Mouse (Mus musculus): ENCODE measurements around the gene 4933416C03Rik. TPM values are rescaled to one million over a fixed set of nuclear protein-coding genes. Genes with fewer than 3 reads are reported as not detected.

Gene 4933416C03Rik
- polyA plus RNA-seq, 1 experiment from 2014 or later = not detected

- no peak overlapping the region for H3K9ac ChIP-seq (ENCODE audit: low read length)
- no peak for ATAC-seq (ENCODE audit: low read depth)
- no peaks in the 10 kb centered on the region for H3K4me1 ChIP-seq (replicated peaks; ENCODE audit: control insufficient read depth, insufficient read depth, low read length)
- no peak overlapping the region for H3K4me3 ChIP-seq (ENCODE audit: low read length)
- H3K27ac ChIP-seq (ENCODE audit: low read length) = no peak overlapping the region
- H3K4me2 ChIP-seq (ENCODE audit: low read depth, low read length) = no peak overlapping the region
- no peaks in the 10 kb centered on the region for H3K27me3 ChIP-seq (ENCODE audit: control insufficient read depth, insufficient read depth, low read depth, low read length)
- H3K36me3 ChIP-seq (ENCODE audit: control insufficient read depth, insufficient read depth, low read length) = no peaks in the 10 kb centered on the region
- WGBS = 87% methylated on average over 7 of the region's 7 CpGs
- no peaks in the 10 kb centered on the region for H3K9me3 ChIP-seq (ENCODE audit: control insufficient read depth, low read length)
These were observed 15.2 kb downstream of the 4933416C03Rik start for GRCm38 (mm10) chr10:116098470-116098869.

DNA sequence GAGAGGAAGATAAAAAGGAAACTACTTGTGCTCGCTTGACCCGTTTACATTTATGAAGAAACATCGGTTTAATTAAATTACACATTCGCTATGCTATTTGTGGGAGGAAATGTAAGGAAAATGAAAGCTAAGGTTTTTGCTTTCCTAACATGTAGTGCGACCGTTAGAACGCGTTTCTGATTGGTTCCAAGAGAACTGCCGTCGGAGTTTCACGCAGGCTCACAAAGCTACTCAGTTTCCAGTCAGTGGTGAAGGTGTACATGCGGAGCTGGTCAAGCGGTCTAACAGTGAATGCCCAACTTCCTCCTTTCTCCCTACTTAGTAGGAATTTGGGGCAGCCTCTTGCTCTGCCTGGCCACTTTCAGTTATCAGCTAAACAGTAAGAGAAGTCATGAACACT is 17.3 kb downstream of the 4933416C03Rik start:
- H3K9ac ChIP-seq (ENCODE audit: low read length) = no peak overlapping the region
- WGBS = 87% methylated on average over 13 of the region's 13 CpGs
- no peaks in the 10 kb centered on the region for H3K9me3 ChIP-seq (ENCODE audit: control insufficient read depth, low read length)
- H3K4me2 ChIP-seq (ENCODE audit: low read depth, low read length) = no peak overlapping the region
- H3K27me3 ChIP-seq (ENCODE audit: control insufficient read depth, insufficient read depth, low read depth, low read length) = no peaks in the 10 kb centered on the region
- no peaks in the 10 kb centered on the region for H3K36me3 ChIP-seq (ENCODE audit: control insufficient read depth, insufficient read depth, low read length)
- no peaks in the 10 kb centered on the region for H3K4me1 ChIP-seq (replicated peaks; ENCODE audit: control insufficient read depth, insufficient read depth, low read length)
- H3K27ac ChIP-seq (ENCODE audit: low read length) = no peak overlapping the region
- ATAC-seq (ENCODE audit: low read depth) = no peak
- no peak overlapping the region for H3K4me3 ChIP-seq (ENCODE audit: low read length)

DNA sequence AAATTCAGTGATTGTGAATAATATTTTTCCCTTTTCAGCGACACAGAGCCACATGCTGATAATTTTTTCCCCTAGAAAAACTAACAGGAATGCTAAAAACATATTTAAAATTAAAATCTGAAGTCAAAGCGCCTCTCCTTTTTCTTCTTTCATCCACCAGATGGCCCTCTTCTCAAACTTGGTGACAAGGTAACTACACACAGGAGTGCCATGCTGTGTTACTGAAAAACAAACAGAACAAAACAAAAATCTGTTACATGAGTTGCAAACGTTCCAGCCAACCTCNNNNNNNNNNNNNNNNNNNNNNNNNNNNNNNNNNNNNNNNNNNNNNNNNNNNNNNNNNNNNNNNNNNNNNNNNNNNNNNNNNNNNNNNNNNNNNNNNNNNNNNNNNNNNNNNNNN is 29.8 kb downstream of the 4933416C03Rik start:
- no peak overlapping the region for H3K9ac ChIP-seq (ENCODE audit: low read length)
- no peaks in the 10 kb centered on the region for H3K27me3 ChIP-seq (ENCODE audit: control insufficient read depth, insufficient read depth, low read depth, low read length)
- ATAC-seq (ENCODE audit: low read depth) = no peak
- no peak overlapping the region for H3K27ac ChIP-seq (ENCODE audit: low read length)
- no peak overlapping the region for H3K4me2 ChIP-seq (ENCODE audit: low read depth, low read length)
- 24% methylated on average over 3 of the region's 3 CpGs for WGBS
- no peaks in the 10 kb centered on the region for H3K9me3 ChIP-seq (ENCODE audit: control insufficient read depth, low read length)
- no peaks in the 10 kb centered on the region for H3K4me1 ChIP-seq (replicated peaks; ENCODE audit: control insufficient read depth, insufficient read depth, low read length)
- H3K36me3 ChIP-seq (ENCODE audit: control insufficient read depth, insufficient read depth, low read length) = no peaks in the 10 kb centered on the region
- H3K4me3 ChIP-seq (ENCODE audit: low read length) = no peak overlapping the region

- ATAC-seq (ENCODE audit: low read depth) = no peak
- no peaks in the 10 kb centered on the region for H3K4me1 ChIP-seq (replicated peaks; ENCODE audit: control insufficient read depth, insufficient read depth, low read length)
These were observed 32.9 kb downstream of the 4933416C03Rik start for GRCm38 (mm10) chr10:116080841-116081240.

DNA sequence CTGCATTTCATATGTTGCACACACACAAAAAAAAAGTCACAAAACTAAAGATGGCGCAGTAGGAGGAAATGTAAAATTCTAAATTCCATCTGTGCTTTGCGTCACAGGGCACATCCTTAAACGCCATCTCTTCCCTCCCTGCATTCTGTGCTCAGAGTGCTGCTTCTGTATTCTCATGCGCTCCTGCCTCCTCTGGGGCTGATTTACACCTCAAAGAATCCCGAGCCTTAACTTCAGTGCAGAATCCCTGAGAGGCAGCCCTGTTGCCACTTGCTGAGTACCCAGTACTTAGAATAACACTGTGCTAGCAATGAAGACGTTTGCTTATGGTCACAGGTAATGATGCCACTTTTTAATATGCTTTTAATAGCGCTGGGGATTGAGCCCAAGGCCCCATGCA is 34.3 kb downstream of the 4933416C03Rik start:
- H3K4me1 ChIP-seq (replicated peaks; ENCODE audit: control insufficient read depth, insufficient read depth, low read length) = no peaks in the 10 kb centered on the region
- no peak for ATAC-seq (ENCODE audit: low read depth)
- no peaks in the 10 kb centered on the region for H3K27me3 ChIP-seq (ENCODE audit: control insufficient read depth, insufficient read depth, low read depth, low read length)
- no peaks in the 10 kb centered on the region for H3K36me3 ChIP-seq (ENCODE audit: control insufficient read depth, insufficient read depth, low read length)
- no peak overlapping the region for H3K4me2 ChIP-seq (ENCODE audit: low read depth, low read length)
- no peak overlapping the region for H3K4me3 ChIP-seq (ENCODE audit: low read length)
- no peak overlapping the region for H3K9ac ChIP-seq (ENCODE audit: low read length)
- H3K27ac ChIP-seq (ENCODE audit: low read length) = no peak overlapping the region
- WGBS = 46% methylated on average over 7 of the region's 7 CpGs
- H3K9me3 ChIP-seq (ENCODE audit: control insufficient read depth, low read length) = no peaks in the 10 kb centered on the region

More at GRCm38 (mm10) chr10:116080841-116081240, 32.9 kb downstream of the 4933416C03Rik start:
- no peaks in the 10 kb centered on the region for H3K9me3 ChIP-seq (ENCODE audit: control insufficient read depth, low read length)
- H3K27ac ChIP-seq (ENCODE audit: low read length) = no peak overlapping the region
- no peaks in the 10 kb centered on the region for H3K27me3 ChIP-seq (ENCODE audit: control insufficient read depth, insufficient read depth, low read depth, low read length)
- H3K4me3 ChIP-seq (ENCODE audit: low read length) = no peak overlapping the region
- 68% methylated on average over 6 of the region's 6 CpGs for WGBS
- no peak overlapping the region for H3K9ac ChIP-seq (ENCODE audit: low read length)
- no peak overlapping the region for H3K4me2 ChIP-seq (ENCODE audit: low read depth, low read length)
- H3K36me3 ChIP-seq (ENCODE audit: control insufficient read depth, insufficient read depth, low read length) = no peaks in the 10 kb centered on the region

- no peak for ATAC-seq (ENCODE audit: low read depth)
- H3K27me3 ChIP-seq (ENCODE audit: control insufficient read depth, insufficient read depth, low read depth, low read length) = no peaks in the 10 kb centered on the region
- H3K4me3 ChIP-seq (ENCODE audit: low read length) = no peak overlapping the region
- WGBS = 62% methylated on average over 5 of the region's 5 CpGs
- H3K9ac ChIP-seq (ENCODE audit: low read length) = no peak overlapping the region
- no peaks in the 10 kb centered on the region for H3K9me3 ChIP-seq (ENCODE audit: control insufficient read depth, low read length)
- H3K4me2 ChIP-seq (ENCODE audit: low read depth, low read length) = no peak overlapping the region
- H3K36me3 ChIP-seq (ENCODE audit: control insufficient read depth, insufficient read depth, low read length) = no peaks in the 10 kb centered on the region
- no peaks in the 10 kb centered on the region for H3K4me1 ChIP-seq (replicated peaks; ENCODE audit: control insufficient read depth, insufficient read depth, low read length)
- H3K27ac ChIP-seq (ENCODE audit: low read length) = no peak overlapping the region
These were observed 35.1 kb downstream of the 4933416C03Rik start for GRCm38 (mm10) chr10:116078636-116079035.

- Histone ChIP-seq H3K9ac (ENCODE audit: low read length) (no peak overlapping the region), H3K36me3 (ENCODE audit: control insufficient read depth, insufficient read depth, low read length) (no peaks in the 10 kb centered on the region), H3K9me3 (ENCODE audit: control insufficient read depth, low read length) (no peaks in the 10 kb centered on the region), H3K4me1 (replicated peaks; ENCODE audit: control insufficient read depth, insufficient read depth, low read length) (no peaks in the 10 kb centered on the region), H3K27ac (ENCODE audit: low read length) (no peak overlapping the region), H3K27me3 (ENCODE audit: control insufficient read depth, insufficient read depth, low read depth, low read length) (no peaks in the 10 kb centered on the region), H3K4me3 (ENCODE audit: low read length) (no peak overlapping the region), H3K4me2 (ENCODE audit: low read depth, low read length) (no peak overlapping the region)
- no peak for ATAC-seq (ENCODE audit: low read depth)
- WGBS = 68% methylated on average over 5 of the region's 5 CpGs
These were observed 37.8 kb downstream of the 4933416C03Rik start for GRCm38 (mm10) chr10:116075954-116076353.

Other genes with a start within 250 kb of the 4933416C03Rik start
- 0.45 and 0.62 TPM in 2 replicates for gene Ptprr, start 95.7 kb downstream of the 4933416C03Rik start, polyA plus RNA-seq (2015; fragmentation: Nextera tagmentation; extraction: Ambion mirVana)
- gene Ptprb, start 161.6 kb upstream of the 4933416C03Rik start, polyA plus RNA-seq (2015; fragmentation: Nextera tagmentation; extraction: Ambion mirVana) = 17.1 and 18.4 TPM in 2 replicates

Measured in lung, embryonic 16.5 days (tissue).